Mouse (Mus musculus) liver, postnatal 0 days (tissue): ENCODE measurements around the gene Cct8.

Experiments
- CTCF ChIP-seq: sonication (generic); IDR thresholded peaks from 2 replicates; pipeline ENCODE4 v1.5.1; 2016; ENCODE audit warnings: antibody characterized with exemption, low read depth
- EP300 ChIP-seq: IDR thresholded peaks from 2 replicates; pipeline ENCODE4 v1.6.1; 2016; ENCODE audit warnings: antibody characterized with exemption, low read depth, mild to moderate bottlenecking

DNA sequence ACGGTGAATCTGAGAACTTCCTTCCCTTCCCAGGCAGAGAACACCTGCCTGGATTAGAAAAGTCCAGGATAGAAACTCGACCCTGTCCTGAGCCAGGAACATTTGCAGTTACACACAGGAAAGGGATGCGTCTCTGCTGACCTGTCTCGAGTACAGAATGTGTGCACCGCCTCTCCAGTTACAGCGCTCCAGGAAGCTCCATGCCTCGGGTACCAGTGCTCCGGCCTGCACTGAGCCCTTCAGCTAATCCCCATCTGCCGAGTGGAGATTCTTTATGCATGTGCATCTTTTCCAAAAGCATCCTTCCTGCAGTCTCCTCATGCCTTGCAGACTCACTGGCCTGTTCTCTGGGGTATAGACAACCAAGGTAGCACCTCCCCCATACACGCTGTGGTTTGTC lies 33.1 kb upstream of the Cct8 start:
- TF ChIP-seq EP300 (no peak), CTCF (no peak)
